Mouse (Mus musculus) ovary, postnatal 36 days (tissue): Measurements from ENCODE around the gene Slc4a4.

Source experiments
- DNase-seq: peaks from one replicate; pipeline ENCODE4 v3.0.0; 2022; ENCODE audit warnings: low spot score, mixed read lengths

Gene Slc4a4

GRCm38 (mm10) chr5:88917221-88917620 is 30.6 kb downstream of the Slc4a4 start:
- no peak for DNase-seq

GRCm38 (mm10) chr5:88917630-88918029 is 31.0 kb downstream of the Slc4a4 start:
- DNase-seq: no peak

GRCm38 (mm10) chr5:88918538-88918937 is 31.9 kb downstream of the Slc4a4 start:
- DNase-seq: no peak

GRCm38 (mm10) chr5:88925576-88925975 is 39.0 kb downstream of the Slc4a4 start:
- DNase-seq: no peak

- peak; percentile 14 for DNase-seq
These were observed 41.7 kb downstream of the Slc4a4 start for GRCm38 (mm10) chr5:88928201-88928916.

DNA sequence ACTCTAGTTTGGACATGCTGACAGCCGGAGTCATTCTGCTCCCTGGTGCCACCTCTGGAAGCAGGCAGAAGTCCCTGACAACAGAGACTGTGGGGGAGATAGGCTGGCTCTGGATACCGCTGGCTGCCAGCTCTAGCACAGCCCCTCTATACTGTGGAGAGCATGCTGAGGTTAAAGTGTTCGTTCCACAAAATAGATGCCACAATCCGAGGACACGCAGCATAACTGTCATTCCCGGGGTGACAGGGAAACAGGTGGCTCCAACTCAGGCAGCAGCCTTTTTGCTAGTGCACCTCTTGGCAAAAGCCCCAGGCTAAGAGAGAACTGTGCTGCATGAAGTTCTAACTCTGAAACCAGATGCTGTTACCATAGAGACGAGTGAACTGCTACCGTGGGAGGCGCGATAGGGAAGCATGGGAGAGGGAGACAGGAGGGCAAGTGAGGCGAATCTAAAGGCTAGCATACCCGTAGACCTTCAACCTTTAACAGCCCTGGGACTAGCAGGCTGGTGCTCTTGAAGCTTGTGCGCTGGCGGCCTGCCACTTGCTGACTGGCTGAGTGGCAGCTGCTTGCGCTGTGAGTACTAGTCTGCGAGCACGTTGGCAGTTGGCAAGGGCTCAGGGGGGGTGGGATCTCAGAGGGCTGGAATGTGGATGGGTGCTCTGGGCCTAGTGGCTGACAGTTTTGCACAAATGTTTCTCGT is 42.9 kb downstream of the Slc4a4 start:
- peak; percentile 65 for DNase-seq

DNA sequence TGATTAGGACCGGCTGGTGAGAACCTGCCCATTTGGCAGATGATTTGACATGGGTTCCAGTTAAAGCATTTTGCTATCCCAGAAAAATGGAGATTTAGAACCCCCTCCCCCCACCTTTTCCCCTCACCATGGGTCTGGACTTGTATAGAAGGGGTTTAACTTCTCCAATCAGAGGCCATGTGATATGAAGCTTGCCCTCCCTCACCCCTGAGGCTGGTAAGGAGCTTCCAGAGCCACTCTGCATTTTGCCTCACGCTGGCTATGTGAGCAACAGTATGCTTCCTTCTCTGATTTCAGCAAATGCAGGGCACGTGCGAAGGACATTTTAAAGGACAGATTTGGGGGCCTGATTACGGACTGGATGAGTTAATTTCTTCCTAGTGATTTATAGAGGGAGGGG is 43.5 kb downstream of the Slc4a4 start:
- DNase-seq: no peak

DNA sequence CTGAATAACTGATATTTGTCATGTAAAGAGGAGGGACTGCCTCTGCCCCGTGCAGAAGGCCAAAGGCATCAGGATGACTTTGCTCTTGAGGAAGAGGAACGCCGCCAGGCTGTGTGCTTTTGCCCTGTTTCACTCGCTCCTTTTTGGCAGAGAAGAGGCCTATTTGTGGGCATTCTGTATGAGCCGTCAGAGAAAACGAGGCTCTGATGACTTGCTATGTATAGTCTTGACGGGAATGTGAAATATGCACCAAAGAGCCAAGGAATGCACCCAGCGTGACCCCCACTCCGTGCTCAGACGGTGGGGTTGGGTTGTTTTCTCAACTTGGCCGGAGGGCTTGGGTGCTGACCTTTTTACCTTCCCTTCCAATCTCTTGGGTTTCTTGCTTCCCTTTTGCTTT is 44.0 kb downstream of the Slc4a4 start:
- no peak for DNase-seq

DNA sequence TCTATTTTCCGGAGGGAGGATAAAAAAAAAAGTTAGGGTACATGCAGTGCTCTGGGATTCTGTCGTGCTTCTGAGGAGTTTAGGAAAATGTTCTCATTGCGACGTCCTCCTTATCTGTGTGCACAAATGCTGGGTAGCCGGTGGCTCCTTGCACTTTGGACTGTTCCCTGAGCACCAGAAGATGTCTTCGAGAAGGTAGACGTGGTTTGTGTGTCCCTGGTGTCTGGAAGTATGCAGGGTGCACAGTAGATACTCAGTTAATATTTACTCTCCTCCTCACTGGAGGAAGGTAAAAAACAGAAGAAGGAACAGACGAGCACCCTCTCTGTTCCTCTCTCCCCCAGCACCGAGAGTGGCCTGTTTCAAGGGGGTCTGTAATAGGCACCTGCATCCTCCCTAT is 44.6 kb downstream of the Slc4a4 start:
- no peak for DNase-seq

DNA sequence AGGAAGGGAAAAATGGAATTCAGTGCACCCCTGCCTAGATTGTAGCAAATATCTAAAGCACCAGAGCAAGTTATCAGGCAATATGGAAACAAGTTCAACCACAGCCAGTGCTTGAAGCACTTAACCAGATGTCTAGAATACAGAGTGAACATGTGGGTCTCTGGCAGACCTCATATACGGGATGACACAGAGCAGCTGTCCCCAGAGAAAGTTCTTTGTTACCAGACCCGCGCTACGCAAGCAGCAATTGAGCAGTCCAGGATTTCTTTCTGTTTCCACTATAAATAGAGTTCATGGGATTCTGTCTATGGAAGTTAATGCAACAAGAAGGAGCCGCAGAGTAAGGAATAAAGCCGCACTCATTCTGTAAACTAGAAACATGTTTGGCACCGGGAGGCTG is 46.8 kb downstream of the Slc4a4 start:
- no peak for DNase-seq

- DNase-seq: no peak
These were observed 47.3 kb downstream of the Slc4a4 start for GRCm38 (mm10) chr5:88933946-88934345.

DNA sequence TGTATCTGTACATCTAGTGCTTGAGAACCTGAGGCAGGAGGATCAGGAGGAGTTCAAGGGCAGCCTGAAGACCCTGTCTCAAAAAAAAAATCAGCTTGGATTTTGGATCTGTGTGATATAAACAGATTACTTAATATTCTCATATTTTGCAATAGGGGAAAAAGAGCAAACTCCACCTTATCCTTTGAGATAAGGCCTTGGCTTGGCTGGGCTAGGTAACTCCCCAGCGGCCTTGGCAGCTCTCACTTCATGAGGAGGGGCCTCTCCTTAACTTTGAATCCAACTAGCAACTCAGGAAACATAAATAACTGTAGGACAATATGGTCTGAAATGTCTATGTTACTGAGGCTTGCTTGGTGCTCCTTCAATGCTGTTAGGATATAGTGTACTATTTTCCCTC is 51.6 kb downstream of the Slc4a4 start:
- DNase-seq: peak; percentile 16

- no peak for DNase-seq
These were observed 52.5 kb downstream of the Slc4a4 start for GRCm38 (mm10) chr5:88939151-88939550.

DNA sequence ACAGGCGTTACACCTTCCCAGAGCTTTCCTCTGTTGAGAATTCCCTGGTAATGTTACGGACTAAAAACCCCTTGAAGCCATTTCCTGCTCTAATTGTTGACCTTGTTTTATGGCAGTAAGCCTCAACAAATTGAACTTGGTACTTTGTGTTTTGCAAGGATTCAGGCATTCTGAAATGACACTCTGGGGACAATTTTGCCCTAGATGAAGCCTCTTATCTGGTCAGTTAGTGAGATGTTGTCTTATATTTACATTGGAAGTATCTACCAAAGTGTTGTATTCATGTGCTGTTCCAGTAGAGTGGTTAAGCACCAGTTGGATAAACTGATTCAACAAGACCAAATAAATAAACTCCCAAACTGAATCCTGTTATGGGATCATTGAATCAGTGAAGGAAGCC is 53.2 kb downstream of the Slc4a4 start:
- no peak for DNase-seq

- DNase-seq: no peak
These were observed 55.3 kb downstream of the Slc4a4 start for GRCm38 (mm10) chr5:88941905-88942304.

DNA sequence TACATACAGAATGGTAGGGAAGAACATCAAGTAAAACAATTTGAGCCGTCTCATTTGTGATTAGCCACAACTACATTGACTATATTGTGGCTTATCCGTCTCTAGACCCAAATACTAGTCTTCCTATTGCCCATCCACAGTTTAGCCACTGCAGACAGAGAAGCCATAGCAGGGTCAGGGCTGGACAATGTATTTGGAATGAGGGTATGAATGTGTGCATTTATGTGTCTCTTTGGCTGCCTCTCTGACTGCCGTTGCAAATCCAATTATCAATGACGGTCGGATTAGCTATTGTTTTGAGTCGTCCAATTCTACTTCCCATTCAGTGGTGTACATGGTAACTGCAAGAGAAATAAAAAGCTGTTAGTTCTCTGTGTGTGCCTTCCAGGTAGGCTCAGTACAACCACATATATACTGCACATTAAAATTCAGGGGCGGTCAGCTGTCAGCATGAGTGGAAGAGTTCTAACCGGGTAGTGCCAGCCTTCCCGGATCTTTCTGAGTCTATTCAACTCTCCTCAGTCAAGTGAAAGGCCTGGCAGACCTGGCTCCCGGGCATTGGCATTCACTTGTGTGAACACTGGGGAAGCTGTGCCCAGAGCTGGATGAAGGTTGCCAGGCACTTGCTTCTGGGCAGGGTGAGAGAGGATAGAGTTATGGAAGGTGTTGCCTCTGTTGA is 59.2 kb downstream of the Slc4a4 start:
- no peak for DNase-seq

DNA sequence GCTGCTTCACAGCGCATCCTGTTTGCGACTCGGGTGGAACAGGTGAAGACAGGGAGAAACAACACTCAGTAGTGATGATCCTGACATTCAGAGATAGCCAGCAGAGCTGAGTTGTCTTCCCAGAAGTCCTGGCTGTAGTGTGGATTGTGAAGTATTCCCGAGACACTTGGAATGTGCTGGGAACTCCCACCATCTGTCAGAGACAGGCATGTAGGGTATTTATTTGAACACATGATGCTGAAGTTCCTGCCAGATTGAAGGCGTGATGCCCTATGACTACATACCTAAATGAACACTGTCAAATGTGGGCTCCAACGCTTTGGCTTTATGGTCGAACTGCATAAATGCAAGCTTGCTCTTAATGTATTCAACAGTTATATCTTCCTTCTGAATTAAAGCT is 63.7 kb downstream of the Slc4a4 start:
- DNase-seq: no peak

DNA sequence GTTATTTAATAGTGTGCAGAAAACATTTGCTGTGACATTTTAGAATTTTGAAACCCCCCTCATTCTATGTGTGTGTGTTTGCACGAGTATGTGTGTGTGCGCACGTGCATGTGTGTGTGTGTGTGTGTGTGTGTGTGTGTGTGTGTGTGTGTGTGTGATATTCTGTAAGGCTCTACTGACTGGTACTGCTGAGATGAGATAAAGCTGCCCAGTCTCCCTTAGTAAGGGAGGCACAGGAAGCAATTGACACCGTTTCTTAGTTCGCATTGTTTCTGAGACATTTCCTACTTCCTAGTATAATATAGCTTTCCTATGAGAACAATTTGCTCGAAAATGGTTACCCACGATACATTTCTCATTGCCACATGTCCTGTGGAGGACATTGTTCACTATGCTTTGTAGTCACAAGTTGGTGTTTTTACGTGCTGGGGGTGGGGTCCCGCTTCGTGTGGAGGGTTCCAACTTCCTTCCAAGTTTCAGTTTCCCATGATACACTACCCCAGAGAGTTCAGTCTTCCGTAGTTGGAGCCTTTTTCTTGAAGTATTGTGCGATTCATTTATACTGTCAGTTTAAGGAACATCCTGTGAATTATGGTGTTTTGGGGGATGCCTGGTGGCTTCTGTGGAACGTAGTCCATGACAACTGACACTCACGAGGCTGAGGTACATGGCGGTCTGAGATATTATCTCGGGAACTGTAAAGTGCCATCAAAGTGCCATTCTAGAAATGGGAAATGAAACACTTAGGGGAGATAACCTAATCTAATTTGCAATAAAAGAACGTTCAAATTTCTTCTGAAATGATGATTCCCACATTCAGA is 66.3 kb downstream of the Slc4a4 start:
- no peak for DNase-seq

GRCm38 (mm10) chr5:88957735-88958134 is 71.1 kb downstream of the Slc4a4 start:
- DNase-seq: no peak

- no peak for DNase-seq
These were observed 72.3 kb downstream of the Slc4a4 start for GRCm38 (mm10) chr5:88958966-88959365.

DNA sequence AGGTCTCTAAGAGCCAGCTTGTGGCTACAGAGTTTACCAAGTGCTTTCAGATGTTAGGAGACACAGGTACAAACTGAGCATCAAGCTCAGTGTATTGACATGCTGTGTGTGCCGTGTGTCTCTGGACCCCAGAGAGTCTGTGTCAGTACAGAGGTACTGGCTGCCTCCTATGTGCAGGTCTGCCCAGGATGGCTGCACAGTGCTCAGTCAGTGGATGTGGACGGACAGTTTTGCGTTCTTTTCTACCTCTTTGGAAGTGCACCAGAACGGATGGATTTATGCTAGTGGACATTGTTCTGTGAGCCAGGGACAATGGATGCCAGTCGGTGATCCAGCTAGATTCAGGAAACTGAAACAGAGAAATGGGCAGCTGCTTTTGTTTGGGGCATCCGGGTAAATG is 72.8 kb downstream of the Slc4a4 start:
- no peak for DNase-seq

- DNase-seq: no peak
These were observed 73.9 kb downstream of the Slc4a4 start for GRCm38 (mm10) chr5:88960342-88961105.
